Mouse (Mus musculus): ENCODE measurements around the gene Hoxd4. TPM values are rescaled to one million over a fixed set of nuclear protein-coding genes. Genes with fewer than 3 reads are reported as not detected.

The Hoxd4 gene
- polyA plus RNA-seq, 1 experiment from 2014 or later: 0.82 TPM

DNA sequence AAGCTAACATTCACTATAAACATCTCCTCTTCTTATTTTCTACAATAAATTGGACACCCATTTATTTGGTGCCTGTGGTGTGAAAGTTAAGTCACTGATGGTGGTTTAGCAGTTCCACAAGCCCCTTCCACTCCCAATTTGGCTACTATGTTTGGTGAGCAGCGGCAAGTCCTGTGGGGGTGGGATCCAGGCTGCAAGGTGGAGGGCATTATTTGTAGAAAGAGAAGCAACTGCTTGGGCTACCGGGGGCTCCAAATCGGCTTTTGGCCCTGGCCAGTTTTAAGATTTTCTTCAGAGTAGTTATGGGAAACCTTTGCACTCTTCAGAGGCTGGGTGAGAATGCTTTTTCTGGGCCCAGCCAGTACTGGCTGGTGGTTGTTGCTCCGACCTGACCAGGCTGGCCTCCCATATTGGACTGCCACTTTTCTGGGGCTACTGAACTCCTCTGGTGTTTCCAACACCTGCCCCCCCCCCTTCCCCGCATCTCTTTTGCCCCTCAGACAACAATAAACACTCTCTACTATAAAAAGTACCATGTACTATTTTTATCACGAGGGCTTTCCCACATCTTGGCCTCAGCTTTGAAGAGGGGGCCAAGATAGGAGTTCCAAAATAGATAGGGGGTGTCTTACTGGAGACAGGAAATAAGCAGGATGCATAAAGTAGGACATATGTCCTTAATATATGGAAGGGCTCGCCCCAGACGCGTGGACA lies 20.2 kb downstream of the Hoxd4 start:
- no peak overlapping the region for H3K27ac ChIP-seq (replicated peaks; ENCODE audit: low read depth, low read length)
- H3K9me3 ChIP-seq (ENCODE audit: control insufficient read depth, low read length): no peaks in the 10 kb centered on the region
- peak overlapping the region; percentile 28; the same call in 1 of the 2 replicates for H3K4me3 ChIP-seq (ENCODE audit: low read depth, low read length)
- H3K27me3 ChIP-seq (replicated peaks; ENCODE audit: control insufficient read depth, insufficient read depth, low read length): peaks cover 97% of the 10 kb centered on the region
- H3K9ac ChIP-seq (ENCODE audit: low read depth, low read length): no peak overlapping the region
- peaks cover 1% of the 10 kb centered on the region; the same call in 1 of the 2 replicates for H3K4me1 ChIP-seq (ENCODE audit: control insufficient read depth, insufficient read depth, low read length)
- H3K36me3 ChIP-seq (ENCODE audit: control insufficient read depth, insufficient read depth, low read length): no peaks in the 10 kb centered on the region
- no peak for ATAC-seq (ENCODE audit: low read depth)
- H3K4me2 ChIP-seq (ENCODE audit: low read depth, low read length): peak overlapping the region; percentile 46; the same call in 1 of the 2 replicates
- DNase-seq (ENCODE audit: low spot score): no peak
- WGBS: 5% methylated on average over 9 of the region's 9 CpGs

GRCm38 (mm10) chr2:74732513-74733316 lies 21.0 kb downstream of the Hoxd4 start:
- under 1% methylated on average over 52 of the region's 52 CpGs for WGBS
- Histone ChIP-seq H3K27me3 (replicated peaks; ENCODE audit: control insufficient read depth, insufficient read depth, low read length) (peaks cover 97% of the 10 kb centered on the region), H3K4me3 (ENCODE audit: low read depth, low read length) (peak overlapping the region; percentile 28), H3K9me3 (ENCODE audit: control insufficient read depth, low read length) (no peaks in the 10 kb centered on the region), H3K9ac (ENCODE audit: low read depth, low read length) (peak overlapping the region; percentile 19; the same call in 1 of the 2 replicates), H3K4me2 (ENCODE audit: low read depth, low read length) (peak overlapping the region; percentile 46), H3K27ac (replicated peaks; ENCODE audit: low read depth, low read length) (no peak overlapping the region; the same call in none of the 2 replicates), H3K4me1 (ENCODE audit: control insufficient read depth, insufficient read depth, low read length) (no peaks in the 10 kb centered on the region; the same call in 1 of the 2 replicates), H3K36me3 (ENCODE audit: control insufficient read depth, insufficient read depth, low read length) (no peaks in the 10 kb centered on the region)
- DNase-seq (ENCODE audit: low spot score): no peak
- ATAC-seq (ENCODE audit: low read depth): no peak

GRCm38 (mm10) chr2:74733317-74733661 lies 21.6 kb downstream of the Hoxd4 start:
- WGBS: 1% methylated on average over 16 of the region's 16 CpGs
- DNase-seq (ENCODE audit: low spot score): no peak
- peak overlapping the region; percentile 19; the same call in 1 of the 2 replicates for H3K9ac ChIP-seq (ENCODE audit: low read depth, low read length)
- H3K36me3 ChIP-seq (ENCODE audit: control insufficient read depth, insufficient read depth, low read length): no peaks in the 10 kb centered on the region
- H3K27ac ChIP-seq (replicated peaks; ENCODE audit: low read depth, low read length): no peak overlapping the region; the same call in 1 of the 2 replicates
- H3K4me2 ChIP-seq (ENCODE audit: low read depth, low read length): peak overlapping the region; percentile 46
- peak overlapping the region; percentile 28 for H3K4me3 ChIP-seq (ENCODE audit: low read depth, low read length)
- no peaks in the 10 kb centered on the region for H3K9me3 ChIP-seq (ENCODE audit: control insufficient read depth, low read length)
- no peaks in the 10 kb centered on the region; the same call in 1 of the 2 replicates for H3K4me1 ChIP-seq (ENCODE audit: control insufficient read depth, insufficient read depth, low read length)
- no peak for ATAC-seq (ENCODE audit: low read depth)
- H3K27me3 ChIP-seq (replicated peaks; ENCODE audit: control insufficient read depth, insufficient read depth, low read length): peaks cover 97% of the 10 kb centered on the region

GRCm38 (mm10) chr2:74733765-74734164 lies 22.0 kb downstream of the Hoxd4 start:
- Histone ChIP-seq H3K27ac (replicated peaks; ENCODE audit: low read depth, low read length) (no peak overlapping the region), H3K4me2 (ENCODE audit: low read depth, low read length) (peak overlapping the region; percentile 46; the same call in 1 of the 2 replicates), H3K27me3 (replicated peaks; ENCODE audit: control insufficient read depth, insufficient read depth, low read length) (peaks cover 97% of the 10 kb centered on the region), H3K9ac (ENCODE audit: low read depth, low read length) (no peak overlapping the region), H3K4me3 (ENCODE audit: low read depth, low read length) (0 out of 2 replicates have a peak overlapping the region, but pooled peaks have one; percentile 28), H3K9me3 (ENCODE audit: control insufficient read depth, low read length) (no peaks in the 10 kb centered on the region), H3K36me3 (ENCODE audit: control insufficient read depth, insufficient read depth, low read length) (no peaks in the 10 kb centered on the region), H3K4me1 (ENCODE audit: control insufficient read depth, insufficient read depth, low read length) (no peaks in the 10 kb centered on the region; the same call in 1 of the 2 replicates)
- DNase-seq (ENCODE audit: low spot score): no peak
- ATAC-seq (ENCODE audit: low read depth): no peak
- 2% methylated on average over 6 of the region's 6 CpGs for WGBS

- 1% methylated on average over 13 of the region's 13 CpGs for WGBS
- no peaks in the 10 kb centered on the region for H3K36me3 ChIP-seq (ENCODE audit: control insufficient read depth, insufficient read depth, low read length)
- peak overlapping the region; percentile 46; the same call in 1 of the 2 replicates for H3K4me2 ChIP-seq (ENCODE audit: low read depth, low read length)
- H3K27ac ChIP-seq (replicated peaks; ENCODE audit: low read depth, low read length): peak overlapping the region; percentile 39; the same call in 1 of the 2 replicates
- no peak overlapping the region for H3K9ac ChIP-seq (ENCODE audit: low read depth, low read length)
- no peaks in the 10 kb centered on the region for H3K9me3 ChIP-seq (ENCODE audit: control insufficient read depth, low read length)
- no peak overlapping the region; the same call in none of the 2 replicates for H3K4me3 ChIP-seq (ENCODE audit: low read depth, low read length)
- H3K4me1 ChIP-seq (ENCODE audit: control insufficient read depth, insufficient read depth, low read length): no peaks in the 10 kb centered on the region; the same call in 1 of the 2 replicates
- no peak for ATAC-seq (ENCODE audit: low read depth)
- peaks cover 97% of the 10 kb centered on the region for H3K27me3 ChIP-seq (replicated peaks; ENCODE audit: control insufficient read depth, insufficient read depth, low read length)
- no peak for DNase-seq (ENCODE audit: low spot score)
Measured at GRCm38 (mm10) chr2:74734451-74734850, 22.7 kb downstream of the Hoxd4 start.

- ATAC-seq (ENCODE audit: low read depth) (no peak), DNase-seq (ENCODE audit: low spot score) (no peak)
- 3% methylated on average over 27 of the region's 27 CpGs for WGBS
- peaks cover 98% of the 10 kb centered on the region for H3K27me3 ChIP-seq (replicated peaks; ENCODE audit: control insufficient read depth, insufficient read depth, low read length)
- H3K36me3 ChIP-seq (ENCODE audit: control insufficient read depth, insufficient read depth, low read length): no peaks in the 10 kb centered on the region
- peak overlapping the region; percentile 42; the same call in 1 of the 2 replicates for H3K9ac ChIP-seq (ENCODE audit: low read depth, low read length)
- H3K4me3 ChIP-seq (ENCODE audit: low read depth, low read length): peak overlapping the region; percentile 29; the same call in 1 of the 2 replicates
- peak overlapping the region; percentile 46 for H3K4me2 ChIP-seq (ENCODE audit: low read depth, low read length)
- no peaks in the 10 kb centered on the region for H3K9me3 ChIP-seq (ENCODE audit: control insufficient read depth, low read length)
- H3K27ac ChIP-seq (replicated peaks; ENCODE audit: low read depth, low read length): no peak overlapping the region; the same call in 1 of the 2 replicates
- no peaks in the 10 kb centered on the region; the same call in 1 of the 2 replicates for H3K4me1 ChIP-seq (ENCODE audit: control insufficient read depth, insufficient read depth, low read length)
Measured at GRCm38 (mm10) chr2:74734996-74735811, 23.5 kb downstream of the Hoxd4 start.

DNA sequence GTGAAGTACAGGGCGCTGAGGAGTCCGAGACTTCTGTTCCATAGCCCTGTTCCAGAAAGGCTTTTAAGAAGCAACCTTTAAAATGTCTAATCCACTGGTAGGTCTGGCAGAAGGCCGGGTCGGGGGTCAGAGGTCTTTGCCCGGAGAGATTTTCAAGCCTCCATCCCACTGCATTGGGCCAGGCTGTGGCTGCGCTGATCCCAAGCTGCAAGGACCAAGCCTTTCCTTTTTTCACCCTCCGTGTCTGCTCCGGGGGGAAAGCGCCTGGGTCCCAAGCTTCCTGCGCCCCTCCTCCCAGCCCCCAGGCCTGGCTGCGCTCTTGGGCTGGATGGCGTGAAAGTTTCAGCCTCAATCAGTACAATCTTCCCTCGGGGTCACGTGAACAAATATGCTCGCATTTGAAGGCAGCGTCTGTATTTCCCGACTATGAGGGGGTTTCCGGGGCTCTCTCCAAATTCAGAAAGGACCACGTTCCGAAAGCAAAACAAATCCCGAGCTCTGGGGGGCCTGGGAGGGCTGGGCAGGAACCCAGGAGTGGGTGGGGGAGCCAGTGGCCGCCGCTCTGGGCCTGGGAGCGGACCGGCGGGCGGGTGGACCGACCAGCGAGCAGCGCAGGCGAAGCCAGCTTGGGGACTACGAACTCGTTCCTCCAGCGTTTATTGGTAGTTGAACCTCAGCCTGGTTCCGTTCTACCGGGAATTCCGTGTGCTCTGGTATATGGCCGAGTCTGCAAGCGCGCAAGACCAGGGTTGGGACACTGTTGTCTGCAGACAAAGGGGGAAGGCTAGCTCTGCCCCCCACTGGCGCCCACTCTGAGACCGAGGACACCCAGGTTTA lies 24.3 kb downstream of the Hoxd4 start:
- Histone ChIP-seq H3K36me3 (ENCODE audit: control insufficient read depth, insufficient read depth, low read length) (no peaks in the 10 kb centered on the region), H3K27me3 (replicated peaks; ENCODE audit: control insufficient read depth, insufficient read depth, low read length) (peaks cover 98% of the 10 kb centered on the region), H3K4me1 (ENCODE audit: control insufficient read depth, insufficient read depth, low read length) (no peaks in the 10 kb centered on the region; the same call in 1 of the 2 replicates), H3K4me3 (ENCODE audit: low read depth, low read length) (peak overlapping the region; percentile 29), H3K27ac (replicated peaks; ENCODE audit: low read depth, low read length) (no peak overlapping the region; the same call in 1 of the 2 replicates), H3K9ac (ENCODE audit: low read depth, low read length) (peak overlapping the region; percentile 42), H3K4me2 (ENCODE audit: low read depth, low read length) (peak overlapping the region; percentile 46), H3K9me3 (ENCODE audit: control insufficient read depth, low read length) (no peaks in the 10 kb centered on the region)
- DNase-seq (ENCODE audit: low spot score) (no peak), ATAC-seq (ENCODE audit: low read depth) (no peak)
- 4% methylated on average over 33 of the region's 42 CpGs for WGBS

Data from embryonic facial prominence, embryonic 14.5 days (tissue).